Mouse (Mus musculus) C2C12 (cell line): ENCODE measurements around the gene Jsrp1. TPM values are rescaled to one million over a fixed set of nuclear protein-coding genes. Genes with fewer than 3 reads are reported as not detected.

Experiments used
- H3K27me3 ChIP-seq: one replicate; pipeline ENCODE4 v1.6.1; 2011; ENCODE audit not compliant: control insufficient read depth, insufficient read depth, insufficient read length
- H3K36me3 ChIP-seq: one replicate; pipeline ENCODE4 v1.6.1; 2011; ENCODE audit not compliant: control insufficient read depth, insufficient read depth
- H3K4me3 ChIP-seq: one replicate; pipeline ENCODE4 v1.5.1; 2011; ENCODE audit warnings: mild to moderate bottlenecking, control low read depth; ENCODE audit not compliant: poor library complexity, insufficient read depth, severe bottlenecking
- H3K79me2 ChIP-seq: one replicate; pipeline ENCODE4 v1.6.1; 2011; ENCODE audit not compliant: control insufficient read depth, insufficient read depth
- H3K79me3 ChIP-seq: one replicate; pipeline ENCODE4 v1.6.1; 2011; ENCODE audit warnings: low read depth, control low read depth
- H3ac ChIP-seq: one replicate; pipeline ENCODE3; 2011; ENCODE audit warnings: low read depth; ENCODE audit not compliant: control insufficient read depth, insufficient read length
- CEBPB ChIP-seq: IDR thresholded peaks from one replicate; pipeline ENCODE4 v1.6.1; 2011; ENCODE audit warnings: low read depth, mild to moderate bottlenecking, control low read depth, moderate library complexity
- CTCF ChIP-seq: IDR thresholded peaks from one replicate; pipeline ENCODE4 v1.5.1; 2011; ENCODE audit not compliant: control insufficient read depth, insufficient read depth, insufficient read length
- FOSL1 ChIP-seq: IDR thresholded peaks from one replicate; pipeline ENCODE4 v1.8.0; 2011; ENCODE audit warnings: mild to moderate bottlenecking, low read length; ENCODE audit not compliant: poor library complexity, insufficient read depth, severe bottlenecking
- MAX ChIP-seq: IDR thresholded peaks from one replicate; pipeline ENCODE4 v1.6.1; 2011; ENCODE audit warnings: mild to moderate bottlenecking, control low read depth
- MYOD1 ChIP-seq: IDR thresholded peaks from one replicate; pipeline ENCODE4 v1.6.1; 2011; ENCODE audit warnings: low read depth; ENCODE audit not compliant: control insufficient read depth, insufficient read length
- MYOG ChIP-seq: IDR thresholded peaks from one replicate; pipeline ENCODE4 v1.6.1; 2011; ENCODE audit not compliant: control insufficient read depth, insufficient read length; ENCODE audit errors: extremely low read depth
- USF1 ChIP-seq: IDR thresholded peaks from one replicate; pipeline ENCODE4 v1.6.1; 2011; ENCODE audit warnings: low read depth, mild to moderate bottlenecking, control low read depth, moderate library complexity
- polyA plus RNA-seq: library from polyadenylated mRNA; unstranded; fragments of >200 nt; fragmentation: generic; extraction: Trizol; gene quantifications from one replicate; pipeline ENCODE4 v1.2.1, GENCODE M21; 2012; ENCODE audit warnings: missing spikeins

Jsrp1 gene
- polyA plus RNA-seq, 1 experiment: 29.2 TPM

DNA sequence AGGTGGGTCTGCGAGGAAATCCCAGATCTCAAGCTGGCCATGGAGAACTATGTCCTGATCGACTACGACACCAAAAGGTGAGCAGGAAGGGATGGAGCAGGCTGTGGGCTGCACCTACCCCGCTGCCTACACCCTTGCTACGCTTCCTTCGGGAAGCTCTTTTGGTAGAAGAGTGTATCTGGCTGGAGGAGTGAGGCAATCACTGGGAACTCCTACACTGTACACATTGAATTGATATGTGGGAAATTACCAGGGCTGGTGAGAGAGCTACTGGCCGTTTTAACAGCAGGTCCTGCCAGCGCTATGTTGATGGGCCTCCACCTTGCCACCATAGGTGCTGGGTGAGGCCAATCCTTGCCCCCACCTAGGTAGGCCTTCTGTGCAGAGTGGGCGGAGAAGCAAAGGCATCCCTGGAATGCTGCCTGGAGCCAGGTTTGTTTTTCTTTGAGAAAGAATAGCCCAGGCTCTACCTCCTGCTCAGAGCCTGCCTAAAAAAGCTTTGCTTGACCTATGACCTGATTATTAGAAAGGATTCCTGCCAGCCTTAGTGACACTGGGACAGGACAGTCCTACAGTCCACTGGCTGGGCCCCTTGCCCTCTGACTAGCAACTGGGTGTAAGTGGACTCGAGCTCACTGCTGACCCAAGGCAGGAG lies 47.0 kb downstream of the Jsrp1 start:
- no peak for TF ChIP-seq CEBPB
- TF ChIP-seq USF1: no peak
- TF ChIP-seq MYOD1: no peak
- TF ChIP-seq MYOG: no peak
- no peak for TF ChIP-seq CTCF
- no peak for TF ChIP-seq FOSL1
- TF ChIP-seq MAX: no peak
- Histone ChIP-seq H3K27me3 (no peaks in the 10 kb centered on the region), H3K79me2 (peaks cover 63% of the 10 kb centered on the region), H3K79me3 (peaks cover 41% of the 10 kb centered on the region), H3K4me3 (no peak overlapping the region), H3ac (no peak overlapping the region), H3K36me3 (peaks cover 70% of the 10 kb centered on the region)

DNA sequence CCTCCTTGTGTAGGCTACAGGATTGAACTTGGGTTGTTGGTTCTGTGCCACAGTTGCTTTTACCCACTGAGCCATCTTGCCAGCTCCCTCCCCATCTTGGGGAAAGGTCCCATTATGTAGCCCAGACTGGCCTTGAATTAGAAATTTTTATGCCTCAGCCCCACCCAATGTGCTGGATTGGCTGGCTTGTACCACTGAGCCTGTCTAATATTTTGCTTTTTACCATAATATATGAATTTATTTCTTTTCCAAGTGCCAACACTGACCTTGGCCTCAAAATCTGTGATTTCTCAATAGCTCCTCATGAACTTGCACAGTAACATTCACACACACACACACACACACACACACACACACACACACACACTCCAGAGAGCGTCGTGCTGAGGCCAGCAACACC lies 47.6 kb downstream of the Jsrp1 start:
- H3K79me2 ChIP-seq: peaks cover 69% of the 10 kb centered on the region
- H3ac ChIP-seq: no peak overlapping the region
- no peak for TF ChIP-seq CEBPB
- TF ChIP-seq CTCF: no peak
- no peak for TF ChIP-seq MYOG
- TF ChIP-seq MAX: no peak
- TF ChIP-seq USF1: no peak
- TF ChIP-seq FOSL1: no peak
- H3K36me3 ChIP-seq: peaks cover 65% of the 10 kb centered on the region
- no peaks in the 10 kb centered on the region for H3K27me3 ChIP-seq
- no peak overlapping the region for H3K4me3 ChIP-seq
- peaks cover 46% of the 10 kb centered on the region for H3K79me3 ChIP-seq

DNA sequence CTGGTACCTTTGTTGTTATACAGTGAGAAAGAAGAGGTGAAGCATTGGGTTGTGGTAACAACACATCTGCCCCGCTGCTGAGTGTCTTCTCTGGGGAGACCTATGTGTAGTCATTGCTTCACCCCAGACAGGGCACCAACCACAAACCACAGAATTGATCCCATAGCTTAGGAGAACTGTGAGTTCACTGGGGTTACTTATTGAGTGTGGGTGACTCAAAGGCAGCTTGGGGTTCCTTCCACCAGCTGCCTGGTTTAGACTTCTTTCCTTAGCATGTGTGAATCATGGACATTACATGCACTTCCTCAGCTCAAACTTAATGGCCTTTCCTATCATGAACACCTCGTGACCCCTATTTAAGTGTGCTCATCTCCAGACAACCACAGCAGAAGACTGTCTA lies 49.8 kb downstream of the Jsrp1 start:
- TF ChIP-seq CEBPB (peak; percentile 89), MYOD1 (peak; percentile 73), MAX (peak; percentile 74), MYOG (no peak), CTCF (no peak), USF1 (peak; percentile 73), FOSL1 (peak; percentile 50)
- Histone ChIP-seq H3K79me2 (peaks cover 91% of the 10 kb centered on the region), H3K4me3 (no peak overlapping the region), H3ac (no peak overlapping the region), H3K27me3 (no peaks in the 10 kb centered on the region), H3K79me3 (peaks cover 69% of the 10 kb centered on the region), H3K36me3 (peaks cover 42% of the 10 kb centered on the region)

DNA sequence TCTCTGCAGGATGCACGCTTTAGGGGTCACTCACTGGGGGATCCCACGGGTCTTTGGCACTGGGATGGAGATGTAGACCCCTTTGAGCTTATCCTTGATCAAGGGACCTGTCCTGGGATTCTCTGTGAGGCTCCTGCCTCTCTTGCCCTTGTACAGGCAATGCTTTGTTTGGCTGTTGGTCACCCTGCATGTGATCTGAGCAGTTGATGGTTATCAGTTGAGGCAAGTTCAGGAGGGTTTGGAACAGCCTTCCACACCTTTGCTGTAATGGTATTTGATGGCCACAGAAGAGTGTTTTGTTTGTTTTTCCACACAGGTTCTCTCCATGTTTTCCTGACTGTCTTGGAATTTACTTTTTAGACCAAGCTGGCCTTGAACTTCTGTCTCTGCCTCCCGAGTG lies 51.5 kb downstream of the Jsrp1 start:
- no peak overlapping the region for H3K4me3 ChIP-seq
- no peak for TF ChIP-seq MYOD1
- no peak for TF ChIP-seq CEBPB
- TF ChIP-seq USF1: no peak
- TF ChIP-seq CTCF: no peak
- no peak for TF ChIP-seq FOSL1
- TF ChIP-seq MAX: no peak
- TF ChIP-seq MYOG: no peak

DNA sequence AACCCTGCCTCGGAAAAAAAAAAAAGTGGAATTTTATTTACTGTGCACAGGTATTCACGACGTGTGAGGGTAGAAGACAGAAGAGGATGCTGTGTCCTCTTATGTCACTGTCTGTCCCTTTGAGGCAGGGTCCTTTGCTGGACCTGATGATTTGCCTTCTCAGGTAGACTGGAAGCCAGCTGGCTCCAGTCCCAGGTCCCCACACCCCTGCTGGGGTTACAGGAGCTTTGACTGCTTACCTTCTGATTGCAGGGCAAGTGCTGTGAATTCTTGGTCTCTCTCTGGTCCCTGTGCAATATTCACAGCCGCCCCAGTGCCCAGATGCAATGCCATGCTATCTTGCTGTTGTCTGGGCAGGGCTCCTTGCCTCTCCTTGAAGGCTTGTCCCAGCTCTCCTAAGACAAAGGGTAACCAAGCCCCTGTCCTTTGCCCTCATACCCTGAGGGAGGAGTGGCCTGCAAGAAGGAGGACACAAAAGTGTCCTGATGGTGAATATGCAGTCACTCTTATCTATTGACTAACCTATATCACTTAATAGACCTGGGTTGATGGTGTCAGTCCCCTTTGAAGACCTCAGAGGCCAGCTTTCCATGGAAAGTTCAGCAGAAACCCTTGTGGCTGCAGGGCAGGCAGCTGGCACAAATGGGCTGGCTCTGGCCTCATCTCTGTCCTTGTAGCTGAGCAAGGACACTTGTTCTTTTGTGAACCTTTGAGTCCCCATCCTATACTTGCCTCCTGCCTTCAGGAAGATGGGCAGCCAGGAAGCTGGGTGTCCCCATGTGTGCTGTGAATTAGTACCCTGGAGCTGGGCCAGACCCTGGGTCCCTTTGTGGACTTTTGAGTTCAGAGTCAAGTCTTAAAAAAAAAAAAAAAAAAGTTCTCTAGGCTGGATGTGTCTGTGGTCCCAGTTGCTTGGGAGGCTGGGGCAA lies 52.4 kb downstream of the Jsrp1 start:
- Histone ChIP-seq H3K27me3 (no peaks in the 10 kb centered on the region), H3ac (no peak overlapping the region), H3K4me3 (no peak overlapping the region), H3K36me3 (peaks cover 18% of the 10 kb centered on the region), H3K79me2 (peaks cover 100% of the 10 kb centered on the region), H3K79me3 (peaks cover 91% of the 10 kb centered on the region)
- no peak for TF ChIP-seq MYOD1
- no peak for TF ChIP-seq MAX
- no peak for TF ChIP-seq FOSL1
- TF ChIP-seq CTCF: no peak

More for the DNA sequence above, 51.5 kb downstream of the Jsrp1 start:
- Histone ChIP-seq H3K36me3 (peaks cover 28% of the 10 kb centered on the region), H3K27me3 (no peaks in the 10 kb centered on the region), H3K79me3 (peaks cover 86% of the 10 kb centered on the region), H3ac (no peak overlapping the region), H3K79me2 (peaks cover 100% of the 10 kb centered on the region)
